In the genomic region with DNA sequence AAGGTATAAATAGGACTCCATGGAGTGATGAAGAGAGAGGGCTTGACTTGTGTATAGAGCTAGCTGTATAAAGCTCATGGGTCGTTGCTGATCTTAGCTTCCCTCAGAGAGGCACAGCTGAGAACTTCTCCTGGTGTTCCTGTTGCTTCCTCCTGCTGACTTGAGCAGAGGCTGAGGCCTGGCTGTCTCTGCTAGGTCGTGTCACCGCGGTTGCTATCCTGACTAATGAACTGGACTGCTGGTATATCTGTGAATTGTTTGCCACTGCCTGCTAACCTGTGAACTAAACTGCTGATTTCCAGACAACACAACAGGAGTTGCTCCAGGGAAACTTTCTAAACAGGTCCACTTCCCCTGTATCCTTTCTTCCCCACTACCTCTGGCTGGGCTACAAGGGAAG, we compare ENCODE assay signal across 15 mouse cellular contexts. TPM values are rescaled to one million over a fixed set of nuclear protein-coding genes. Genes with fewer than 3 reads are reported as not detected.
"Had no signal": no experiment of that assay in that cellular context is flagged by ENCODE, and none has a peak within 500 bp of the region (broad histone marks: within the 10 kb centered on the region; RNA-seq: fewer than 3 reads in every experiment).

No protein-coding gene starts in this region.

- H3K9me3 ChIP-seq: liver, embryonic 13.5 days had no signal

- H3K9ac ChIP-seq: liver, embryonic 13.5 days had no signal

- H3K27ac ChIP-seq: left cerebral cortex, adult 2 months; liver, embryonic 13.5 days had no signal

- ATAC-seq: intestine, embryonic 16.5 days had no signal

- H3K4me2 ChIP-seq: liver, embryonic 13.5 days; midbrain, embryonic 11.5 days had no signal

- DNase-seq: kidney, adult 18-20 months; kidney, adult 9 months; kidney, postnatal 14 days; kidney, postnatal 4 days; layer of hippocampus, adult 9-11 months; layer of hippocampus, postnatal 36 days; liver, embryonic 13.5 days; midbrain, embryonic 14.5 days; thymus, postnatal 25 days had no signal

- H3K4me3 ChIP-seq: left cerebral cortex, adult 2 months; liver, embryonic 13.5 days had no signal

- H3K27me3 ChIP-seq: liver, embryonic 13.5 days had no signal

RNA-seq across cellular contexts. Expression of gene Tes3-ps, which starts 22.8 kb away (rescaled TPM):
- polyA plus RNA-seq: small intestine, adult 2 months; spleen, adult 2 months had no signal

RNA-seq across cellular contexts. Expression of gene Ecm2, which starts 34.3 kb away (rescaled TPM):
- total RNA-seq: megakaryocyte-erythroid progenitor cell, adult 5-6 weeks had no signal
